Comparison of ENCODE assay signal across 12 mouse cellular contexts in genomic region chr15:83383633-83384032, GRCm38 (mm10). TPM values are rescaled to one million over a fixed set of nuclear protein-coding genes. Genes with fewer than 3 reads are reported as not detected.
DNase-seq lines count a peak whose midpoint lies in the region; ATAC-seq and TF ChIP-seq lines count a peak whose summit lies in the region.
"Had no signal": no experiment of that assay in that cellular context is flagged by ENCODE, and none has a peak within 500 bp of the region (broad histone marks: within the 10 kb centered on the region; RNA-seq: fewer than 3 reads in every experiment).

No protein-coding gene starts in this region.

- H3K4me3 ChIP-seq in kidney, postnatal 0 days (replicated peaks; ENCODE audit: low read depth, low read length) = no peak overlapping the region
- H3K4me3 ChIP-seq in midbrain, postnatal 0 days (ENCODE audit: low read depth, low read length) = no peak overlapping the region
- no peak overlapping the region for H3K4me3 ChIP-seq in midbrain, embryonic 16.5 days (ENCODE audit: low read depth, low read length)
- H3K4me3 ChIP-seq: hindbrain, embryonic 10.5 days; kidney, embryonic 15.5 days had no signal

- H3K4me1 ChIP-seq in kidney, postnatal 0 days (replicated peaks; ENCODE audit: insufficient read depth, low read length) = no peaks in the 10 kb centered on the region
- no peaks in the 10 kb centered on the region for H3K4me1 ChIP-seq in midbrain, postnatal 0 days (ENCODE audit: insufficient read depth, low read length)
- no peaks in the 10 kb centered on the region for H3K4me1 ChIP-seq in midbrain, embryonic 16.5 days (ENCODE audit: control insufficient read depth, insufficient read depth, low read length)
- H3K4me1 ChIP-seq: hindbrain, embryonic 10.5 days; kidney, embryonic 15.5 days had no signal

- H3K36me3 ChIP-seq in kidney, postnatal 0 days (ENCODE audit: insufficient read depth, low read length) = peaks cover 70% of the 10 kb centered on the region
- H3K36me3 ChIP-seq in midbrain, postnatal 0 days (ENCODE audit: insufficient read depth, low read length) = peaks cover 2% of the 10 kb centered on the region; the same call in 1 of the 2 replicates
- H3K36me3 ChIP-seq in midbrain, embryonic 16.5 days (ENCODE audit: control insufficient read depth, insufficient read depth, low read length) = peaks cover 1% of the 10 kb centered on the region; the same call in 1 of the 2 replicates

- WGBS in kidney, postnatal 0 days = 92% methylated on average over 2 of the region's 2 CpGs
- WGBS in midbrain, postnatal 0 days = 96% methylated on average over 2 of the region's 2 CpGs
- WGBS in midbrain, embryonic 16.5 days = 83% methylated on average over 2 of the region's 2 CpGs

- peak; percentile 61 for TF ChIP-seq CTCF in kidney, postnatal 0 days (IDR thresholded peaks at IDR 0.05; ENCODE audit: low read depth)
- peak; percentile 41; the same call in 1 of the 2 replicates for TF ChIP-seq CTCF in midbrain, postnatal 0 days (IDR thresholded peaks at IDR 0.05)

- peak; percentile 75 for ATAC-seq in frontal cortex, adult (ENCODE audit: low TSS enrichment)
- ATAC-seq in kidney, postnatal 0 days (replicated peaks; ENCODE audit: low FRiP score, low read depth) = no peak
- ATAC-seq in midbrain, postnatal 0 days (ENCODE audit: low FRiP score) = no peak
- ATAC-seq in midbrain, embryonic 16.5 days = no peak

- no peak overlapping the region for H3K9ac ChIP-seq in kidney, postnatal 0 days (ENCODE audit: low read depth, low read length)
- no peak overlapping the region for H3K9ac ChIP-seq in midbrain, postnatal 0 days (replicated peaks; ENCODE audit: low read length, poor library complexity, severe bottlenecking)
- H3K9ac ChIP-seq in midbrain, embryonic 16.5 days (ENCODE audit: low read depth, low read length) = no peak overlapping the region
- H3K9ac ChIP-seq: kidney, embryonic 15.5 days had no signal

- H3K27me3 ChIP-seq in kidney, postnatal 0 days (ENCODE audit: insufficient read depth, low read length) = no peaks in the 10 kb centered on the region
- H3K27me3 ChIP-seq in midbrain, postnatal 0 days (ENCODE audit: insufficient read depth, low read length) = no peaks in the 10 kb centered on the region
- H3K27me3 ChIP-seq in midbrain, embryonic 16.5 days (ENCODE audit: control insufficient read depth, insufficient read depth, low read depth, low read length) = no peaks in the 10 kb centered on the region
- H3K27me3 ChIP-seq: kidney, embryonic 15.5 days had no signal

- DNase-seq in frontal cortex, postnatal 36 days (ENCODE audit: low spot score in 2 of 2) = no peak
- DNase-seq in kidney, postnatal 0 days (ENCODE audit: low spot score) = no peak
- no peak for DNase-seq in kidney, postnatal 36 days
- DNase-seq in midbrain, postnatal 0 days (ENCODE audit: low spot score) = no peak
- peak; percentile 42 for DNase-seq in heart, postnatal 4 days
- no peak for DNase-seq in thymus, postnatal 25 days
- DNase-seq: cerebellum, postnatal 25 days; thymus, postnatal 4 days had no signal

- no peak overlapping the region for H3K4me2 ChIP-seq in kidney, postnatal 0 days (ENCODE audit: low read length)
- no peak overlapping the region for H3K4me2 ChIP-seq in midbrain, postnatal 0 days (ENCODE audit: low read depth, low read length, poor library complexity, severe bottlenecking)
- no peak overlapping the region for H3K4me2 ChIP-seq in midbrain, embryonic 16.5 days (ENCODE audit: low read length)
- H3K4me2 ChIP-seq: kidney, embryonic 15.5 days had no signal

- no peaks in the 10 kb centered on the region for H3K9me3 ChIP-seq in kidney, postnatal 0 days (replicated peaks; ENCODE audit: low read length)
- H3K9me3 ChIP-seq in midbrain, postnatal 0 days (ENCODE audit: low read length) = no peaks in the 10 kb centered on the region
- no peaks in the 10 kb centered on the region for H3K9me3 ChIP-seq in midbrain, embryonic 16.5 days (replicated peaks; ENCODE audit: control insufficient read depth, low read length, poor library complexity, severe bottlenecking)
- H3K9me3 ChIP-seq: hindbrain, embryonic 10.5 days; kidney, embryonic 15.5 days had no signal

- H3K27ac ChIP-seq in kidney, postnatal 0 days = no peak overlapping the region
- H3K27ac ChIP-seq in midbrain, postnatal 0 days (ENCODE audit: low read depth, low read length) = no peak overlapping the region
- no peak overlapping the region for H3K27ac ChIP-seq in midbrain, embryonic 16.5 days (ENCODE audit: low read length)
- H3K27ac ChIP-seq: hindbrain, embryonic 10.5 days; kidney, embryonic 15.5 days had no signal

RNA-seq across cellular contexts. Expression of gene Arfgap3, which starts 33.6 kb away (rescaled TPM):
- 36.2 and 40.9 TPM in 2 replicates for polyA plus RNA-seq in kidney, postnatal 0 days (2015; fragmentation: Nextera tagmentation; extraction: Ambion mirVana)
- 41.8 and 44.0 TPM in 2 replicates for total RNA-seq in midbrain, postnatal 0 days (2014; rRNA removed)
- polyA plus RNA-seq in midbrain, postnatal 0 days (2015; fragmentation: Nextera tagmentation; extraction: Ambion mirVana) = 36.4 and 36.8 TPM in 2 replicates
- 45.1 and 45.6 TPM in 2 replicates for polyA plus RNA-seq in midbrain, embryonic 16.5 days (2015; fragmentation: Nextera tagmentation; extraction: Ambion mirVana)
- 10 to 100 TPM; 21.5 to 22.6 TPM for total RNA-seq in heart, postnatal 4 days (2021)
